Mouse (Mus musculus): ENCODE data around the gene Polk. TPM values are rescaled to one million over a fixed set of nuclear protein-coding genes. Genes with fewer than 3 reads are reported as not detected.

Gene Polk
- total RNA-seq, 2 experiments from 2014 or later, result 7.1 to 8.8 TPM

GRCm38 (mm10) chr13:96530064-96530463, 12.3 kb downstream of the Polk start:
- no peak for DNase-seq (ENCODE audit: low spot score in 2 of 2)

GRCm38 (mm10) chr13:96529542-96529941, 12.8 kb downstream of the Polk start:
- no peak for DNase-seq (ENCODE audit: low spot score in 2 of 2)

GRCm38 (mm10) chr13:96528776-96529175, 13.6 kb downstream of the Polk start:
- no peak for DNase-seq (ENCODE audit: low spot score in 2 of 2)

GRCm38 (mm10) chr13:96527856-96528255, 14.5 kb downstream of the Polk start:
- DNase-seq (ENCODE audit: low spot score in 2 of 2), result no peak

GRCm38 (mm10) chr13:96527022-96527421, 15.4 kb downstream of the Polk start:
- no peak for DNase-seq (ENCODE audit: low spot score in 2 of 2)

- no peak for DNase-seq (ENCODE audit: low spot score in 2 of 2)
Observed at GRCm38 (mm10) chr13:96521294-96521693, 21.1 kb downstream of the Polk start.

GRCm38 (mm10) chr13:96517335-96517734, 25.0 kb downstream of the Polk start:
- no peak for DNase-seq (ENCODE audit: low spot score in 2 of 2)

- no peak for DNase-seq (ENCODE audit: low spot score in 2 of 2)
Observed at GRCm38 (mm10) chr13:96516249-96516648, 26.1 kb downstream of the Polk start.

GRCm38 (mm10) chr13:96514154-96514942, 28.0 kb downstream of the Polk start:
- no peak for DNase-seq (ENCODE audit: low spot score in 2 of 2)

- DNase-seq (ENCODE audit: low spot score in 2 of 2), result no peak
Observed at GRCm38 (mm10) chr13:96511893-96512292, 30.5 kb downstream of the Polk start.

GRCm38 (mm10) chr13:96511262-96511661, 31.1 kb downstream of the Polk start:
- no peak for DNase-seq (ENCODE audit: low spot score in 2 of 2)

GRCm38 (mm10) chr13:96510635-96511034, 31.7 kb downstream of the Polk start:
- no peak for DNase-seq (ENCODE audit: low spot score in 2 of 2)

- no peak for DNase-seq (ENCODE audit: low spot score in 2 of 2)
Observed at GRCm38 (mm10) chr13:96507541-96507940, 34.8 kb downstream of the Polk start.

- no peak for DNase-seq (ENCODE audit: low spot score in 2 of 2)
Observed at GRCm38 (mm10) chr13:96506313-96506712, 36.1 kb downstream of the Polk start.

- no peak for DNase-seq (ENCODE audit: low spot score in 2 of 2)
Observed at GRCm38 (mm10) chr13:96505661-96506060, 36.7 kb downstream of the Polk start.

GRCm38 (mm10) chr13:96499891-96500290, 42.5 kb downstream of the Polk start:
- no peak for DNase-seq (ENCODE audit: low spot score in 2 of 2)

GRCm38 (mm10) chr13:96496630-96497029, 45.7 kb downstream of the Polk start:
- no peak for DNase-seq (ENCODE audit: low spot score in 2 of 2)

- DNase-seq (ENCODE audit: low spot score in 2 of 2), result no peak
Observed at GRCm38 (mm10) chr13:96490433-96490832, 51.9 kb downstream of the Polk start, which contains the start of gene Gm17622. Gm17622 (plus strand) TSS chr13:96490733.

GRCm38 (mm10) chr13:96487968-96488367, 54.4 kb downstream of the Polk start:
- DNase-seq (ENCODE audit: low spot score in 2 of 2), result no peak

- no peak for DNase-seq (ENCODE audit: low spot score in 2 of 2)
Observed at GRCm38 (mm10) chr13:96487230-96487629, 55.1 kb downstream of the Polk start.

- no peak for DNase-seq (ENCODE audit: low spot score in 2 of 2)
Observed at GRCm38 (mm10) chr13:96478991-96479390, 63.4 kb downstream of the Polk start.

GRCm38 (mm10) chr13:96477226-96477625, 65.2 kb downstream of the Polk start:
- no peak for DNase-seq (ENCODE audit: low spot score in 2 of 2)

GRCm38 (mm10) chr13:96470957-96471356, 71.4 kb downstream of the Polk start, which contains the start of gene Ankdd1b:
Ankdd1b (minus strand) TSS chr13:96471198.
- DNase-seq (ENCODE audit: low spot score in 2 of 2), result no peak
